Mouse (Mus musculus): Measurements from ENCODE around the gene Ncam2. TPM values are rescaled to one million over a fixed set of nuclear protein-coding genes. Genes with fewer than 3 reads are reported as not detected.

Gene Ncam2
- total and polyA plus RNA-seq, 2 experiments = 0.09 to 1.1 TPM

DNA sequence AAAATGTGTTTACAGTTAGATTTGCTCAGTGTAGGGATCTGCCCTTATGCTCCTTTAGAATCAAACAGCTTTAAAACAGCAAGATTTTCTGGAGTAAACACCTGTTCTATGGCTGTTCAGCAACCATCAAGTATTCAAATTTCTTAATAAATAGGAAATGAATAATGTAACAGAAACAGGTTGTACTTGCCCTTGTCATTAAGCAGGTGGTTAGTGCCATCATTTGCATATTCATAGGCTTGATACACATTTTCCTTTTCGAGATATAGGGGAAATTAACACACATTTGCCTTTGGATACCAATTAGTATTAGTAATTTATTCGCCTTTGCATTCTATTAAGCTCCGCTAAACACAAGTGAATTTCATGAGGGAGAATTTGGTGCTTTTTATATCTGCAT lies 335.7 kb downstream of the Ncam2 start:
- H3K4me3 ChIP-seq (ENCODE audit: insufficient read depth, low read depth, low read length) = no peak overlapping the region
- H3K4me1 ChIP-seq (ENCODE audit: control insufficient read depth, insufficient read depth, low read length) = no peaks in the 10 kb centered on the region
- DNase-seq (ENCODE audit: extremely low read depth, low read depth, low spot score) = no peak
- no peaks in the 10 kb centered on the region for H3K27me3 ChIP-seq (ENCODE audit: control insufficient read depth, insufficient read depth, low read length)
- no peak overlapping the region for H3K27ac ChIP-seq (replicated peaks; ENCODE audit: insufficient read depth, low read depth, low read length)
- no peak overlapping the region for H3K9ac ChIP-seq (ENCODE audit: low read depth, low read length)
- no peak for TF ChIP-seq POLR2A (IDR thresholded peaks at IDR 0.05; ENCODE audit: extremely low read depth, insufficient read depth, low read length)
- 75% methylated on average over 3 of the region's 3 CpGs for WGBS
- no peaks in the 10 kb centered on the region for H3K36me3 ChIP-seq (ENCODE audit: control insufficient read depth, insufficient read depth, low read length)
- H3K79me2 ChIP-seq (ENCODE audit: control insufficient read depth, insufficient read depth, low read length) = no peaks in the 10 kb centered on the region

GRCm38 (mm10) chr16:81587565-81588107 lies 387.1 kb downstream of the Ncam2 start:
- no peak for TF ChIP-seq CTCF (IDR thresholded peaks at IDR 0.05; ENCODE audit: low read depth, low read length)
- no peak for TF ChIP-seq POLR2A (IDR thresholded peaks at IDR 0.05; ENCODE audit: extremely low read depth, insufficient read depth, low read length)
- H3K36me3 ChIP-seq (ENCODE audit: control insufficient read depth, insufficient read depth, low read length) = no peaks in the 10 kb centered on the region
- no peak overlapping the region for H3K9ac ChIP-seq (ENCODE audit: low read depth, low read length)
- H3K4me3 ChIP-seq (ENCODE audit: insufficient read depth, low read depth, low read length) = no peak overlapping the region
- no peaks in the 10 kb centered on the region for H3K79me2 ChIP-seq (ENCODE audit: control insufficient read depth, insufficient read depth, low read length)
- whole genome bisulfite sequencing = 78% methylated on average over 4 of the region's 4 CpGs
- DNase-seq (ENCODE audit: extremely low read depth, low read depth, low spot score) = no peak
- no peaks in the 10 kb centered on the region for H3K27me3 ChIP-seq (ENCODE audit: control insufficient read depth, insufficient read depth, low read length)
- H3K27ac ChIP-seq (replicated peaks; ENCODE audit: insufficient read depth, low read depth, low read length) = no peak overlapping the region
- no peaks in the 10 kb centered on the region for H3K4me1 ChIP-seq (ENCODE audit: control insufficient read depth, insufficient read depth, low read length)

DNA sequence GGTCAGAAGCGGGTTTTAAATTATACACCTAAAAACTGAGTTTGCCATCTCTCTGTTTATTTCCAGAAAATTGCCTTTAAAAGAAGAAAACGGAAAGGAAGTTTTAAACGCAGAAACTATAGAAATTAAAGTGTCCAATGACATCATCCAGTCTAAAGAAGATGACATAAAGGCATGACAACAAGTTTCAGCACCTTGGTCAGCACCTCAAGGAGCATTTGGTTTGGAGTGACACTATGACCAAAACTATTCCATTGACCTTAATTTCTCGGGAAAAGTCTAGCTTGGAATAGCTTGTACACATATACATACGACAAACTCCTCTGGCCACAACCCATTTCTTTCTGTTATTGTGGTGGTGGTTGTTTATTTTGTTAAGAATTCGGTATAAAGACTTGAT lies 422.8 kb downstream of the Ncam2 start:
- Histone ChIP-seq H3K27me3 (ENCODE audit: control insufficient read depth, insufficient read depth, low read length) (no peaks in the 10 kb centered on the region; the same call in 1 of the 2 replicates), H3K27ac (replicated peaks; ENCODE audit: insufficient read depth, low read depth, low read length) (no peak overlapping the region), H3K9ac (ENCODE audit: low read depth, low read length) (no peak overlapping the region), H3K36me3 (ENCODE audit: control insufficient read depth, insufficient read depth, low read length) (no peaks in the 10 kb centered on the region), H3K4me1 (ENCODE audit: control insufficient read depth, insufficient read depth, low read length) (no peaks in the 10 kb centered on the region), H3K4me3 (ENCODE audit: insufficient read depth, low read depth, low read length) (no peak overlapping the region), H3K79me2 (ENCODE audit: control insufficient read depth, insufficient read depth, low read length) (no peaks in the 10 kb centered on the region)
- TF ChIP-seq CTCF (IDR thresholded peaks at IDR 0.05; ENCODE audit: low read depth, low read length) (no peak), POLR2A (IDR thresholded peaks at IDR 0.05; ENCODE audit: extremely low read depth, insufficient read depth, low read length) (no peak)
- 41% methylated on average over 6 of the region's 6 CpGs for WGBS
- DNase-seq (ENCODE audit: extremely low read depth, low read depth, low spot score) = peak; percentile 4

- 51% methylated on average over 4 of the region's 4 CpGs for WGBS
- Histone ChIP-seq H3K36me3 (ENCODE audit: control insufficient read depth, insufficient read depth, low read length) (no peaks in the 10 kb centered on the region), H3K27me3 (ENCODE audit: control insufficient read depth, insufficient read depth, low read length) (no peaks in the 10 kb centered on the region; the same call in 1 of the 2 replicates), H3K4me1 (ENCODE audit: control insufficient read depth, insufficient read depth, low read length) (no peaks in the 10 kb centered on the region), H3K4me3 (ENCODE audit: insufficient read depth, low read depth, low read length) (no peak overlapping the region), H3K79me2 (ENCODE audit: control insufficient read depth, insufficient read depth, low read length) (no peaks in the 10 kb centered on the region), H3K27ac (replicated peaks; ENCODE audit: insufficient read depth, low read depth, low read length) (no peak overlapping the region), H3K9ac (ENCODE audit: low read depth, low read length) (no peak overlapping the region)
- DNase-seq (ENCODE audit: extremely low read depth, low read depth, low spot score) = no peak
- TF ChIP-seq POLR2A (IDR thresholded peaks at IDR 0.05; ENCODE audit: extremely low read depth, insufficient read depth, low read length) (no peak), CTCF (IDR thresholded peaks at IDR 0.05; ENCODE audit: low read depth, low read length) (no peak)
Measured at GRCm38 (mm10) chr16:81623776-81624175, 423.3 kb downstream of the Ncam2 start.

DNA sequence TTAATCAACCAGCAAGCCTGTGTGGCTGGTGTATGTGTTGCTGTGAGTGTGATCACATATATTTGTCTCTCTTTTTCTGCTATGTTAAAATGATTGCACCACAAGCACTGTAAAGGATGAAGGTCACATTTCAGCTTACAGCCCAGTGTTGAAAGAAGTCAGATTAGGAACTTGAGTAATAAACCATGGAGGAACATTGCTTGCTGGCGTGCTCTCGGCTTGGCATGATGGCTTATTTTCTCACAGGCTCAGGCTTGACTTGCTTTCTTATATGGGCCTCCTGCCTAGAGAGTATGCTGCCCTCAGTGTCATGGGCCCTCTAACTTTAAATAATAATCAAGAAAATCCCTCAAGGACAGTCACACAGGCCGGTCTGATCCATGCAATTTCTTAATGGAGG lies 449.8 kb downstream of the Ncam2 start:
- no peaks in the 10 kb centered on the region for H3K4me1 ChIP-seq (ENCODE audit: control insufficient read depth, insufficient read depth, low read length)
- H3K27ac ChIP-seq (replicated peaks; ENCODE audit: insufficient read depth, low read depth, low read length) = no peak overlapping the region
- peak; percentile 14 for DNase-seq (ENCODE audit: extremely low read depth, low read depth, low spot score)
- H3K36me3 ChIP-seq (ENCODE audit: control insufficient read depth, insufficient read depth, low read length) = no peaks in the 10 kb centered on the region
- WGBS = 64% methylated on average over 3 of the region's 3 CpGs
- TF ChIP-seq POLR2A (IDR thresholded peaks at IDR 0.05; ENCODE audit: extremely low read depth, insufficient read depth, low read length) (no peak), CTCF (IDR thresholded peaks at IDR 0.05; ENCODE audit: low read depth, low read length) (no peak)
- H3K9ac ChIP-seq (ENCODE audit: low read depth, low read length) = no peak overlapping the region
- no peaks in the 10 kb centered on the region for H3K27me3 ChIP-seq (ENCODE audit: control insufficient read depth, insufficient read depth, low read length)
- H3K79me2 ChIP-seq (ENCODE audit: control insufficient read depth, insufficient read depth, low read length) = no peaks in the 10 kb centered on the region
- no peak overlapping the region for H3K4me3 ChIP-seq (ENCODE audit: insufficient read depth, low read depth, low read length)

DNA sequence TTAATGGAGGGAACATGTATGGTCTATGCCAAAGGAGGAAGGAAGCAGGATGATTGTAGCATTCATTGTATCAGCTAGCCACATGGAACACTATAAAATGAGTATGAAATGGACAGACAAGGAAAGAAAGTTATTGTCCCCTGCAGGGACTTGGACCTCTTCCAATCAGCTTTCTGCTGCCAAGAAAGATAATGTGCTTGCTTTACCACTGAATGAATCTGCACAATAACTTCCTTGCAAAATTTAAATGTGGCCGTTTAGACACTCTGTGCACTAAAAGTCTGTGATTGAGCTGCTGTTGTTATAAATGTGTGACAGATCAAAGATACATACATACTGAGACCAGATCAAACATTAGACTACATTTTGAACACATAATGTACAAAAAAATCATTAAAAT lies 451.1 kb downstream of the Ncam2 start:
- Histone ChIP-seq H3K36me3 (ENCODE audit: control insufficient read depth, insufficient read depth, low read length) (no peaks in the 10 kb centered on the region), H3K4me1 (ENCODE audit: control insufficient read depth, insufficient read depth, low read length) (no peaks in the 10 kb centered on the region), H3K4me3 (ENCODE audit: insufficient read depth, low read depth, low read length) (no peak overlapping the region), H3K9ac (ENCODE audit: low read depth, low read length) (no peak overlapping the region), H3K27ac (replicated peaks; ENCODE audit: insufficient read depth, low read depth, low read length) (no peak overlapping the region), H3K79me2 (ENCODE audit: control insufficient read depth, insufficient read depth, low read length) (no peaks in the 10 kb centered on the region), H3K27me3 (ENCODE audit: control insufficient read depth, insufficient read depth, low read length) (no peaks in the 10 kb centered on the region)
- DNase-seq (ENCODE audit: extremely low read depth, low read depth, low spot score) = no peak
- no peak for TF ChIP-seq CTCF (IDR thresholded peaks at IDR 0.05; ENCODE audit: low read depth, low read length)
- TF ChIP-seq POLR2A (IDR thresholded peaks at IDR 0.05; ENCODE audit: extremely low read depth, insufficient read depth, low read length) = no peak
- 43% methylated on average over 1 of the region's 1 CpGs for WGBS

Measured in liver, adult 2 months (tissue).